Mouse (Mus musculus): ENCODE data around the gene Vmn2r11. TPM values are rescaled to one million over a fixed set of nuclear protein-coding genes. Genes with fewer than 3 reads are reported as not detected.
"Not testable (repeated sequence)": the region's sequence is repeated elsewhere in the genome, so short reads cannot be mapped to it uniquely, and the experiment has no call there.

The Vmn2r11 gene
- not detected in 2 replicates for polyA plus RNA-seq (2012; rRNA removed)

- not testable (repeated sequence) for DNase-seq; H3K4me3 ChIP-seq (replicated peaks; ENCODE audit: extremely low read depth, low read depth, low read length); H3K4me1 ChIP-seq (ENCODE audit: control insufficient read depth, insufficient read depth, low read length)
- WGBS, result 84% methylated on average over 3 of the region's 3 CpGs
These were observed at the start of gene Vmn2r11 for GRCm38 (mm10) chr5:109059469-109059868. Vmn2r11 (minus strand) TSS chr5:109059569.

GRCm38 (mm10) chr5:109097850-109098249 is 38.5 kb upstream of the Vmn2r11 start, which contains the start of gene Vmn2r12:
Vmn2r12 (minus strand) TSS chr5:109097950.
- not testable (repeated sequence) for DNase-seq; H3K4me1 ChIP-seq (ENCODE audit: control insufficient read depth, insufficient read depth, low read length); H3K4me3 ChIP-seq (replicated peaks; ENCODE audit: extremely low read depth, low read depth, low read length)
- 66% methylated on average over 5 of the region's 5 CpGs for WGBS

GRCm38 (mm10) chr5:109096482-109096881 is 37.1 kb upstream of the Vmn2r11 start:
- not testable (repeated sequence) for DNase-seq; H3K4me3 ChIP-seq (replicated peaks; ENCODE audit: extremely low read depth, low read depth, low read length); H3K4me1 ChIP-seq (ENCODE audit: control insufficient read depth, insufficient read depth, low read length)
- 76% methylated on average over 3 of the region's 3 CpGs for WGBS

GRCm38 (mm10) chr5:109072016-109072415 is 12.6 kb upstream of the Vmn2r11 start:
- not testable (repeated sequence) for H3K4me1 ChIP-seq (ENCODE audit: control insufficient read depth, insufficient read depth, low read length); H3K4me3 ChIP-seq (replicated peaks; ENCODE audit: extremely low read depth, low read depth, low read length); DNase-seq
- 48% methylated on average over 4 of the region's 4 CpGs for WGBS

DNA sequence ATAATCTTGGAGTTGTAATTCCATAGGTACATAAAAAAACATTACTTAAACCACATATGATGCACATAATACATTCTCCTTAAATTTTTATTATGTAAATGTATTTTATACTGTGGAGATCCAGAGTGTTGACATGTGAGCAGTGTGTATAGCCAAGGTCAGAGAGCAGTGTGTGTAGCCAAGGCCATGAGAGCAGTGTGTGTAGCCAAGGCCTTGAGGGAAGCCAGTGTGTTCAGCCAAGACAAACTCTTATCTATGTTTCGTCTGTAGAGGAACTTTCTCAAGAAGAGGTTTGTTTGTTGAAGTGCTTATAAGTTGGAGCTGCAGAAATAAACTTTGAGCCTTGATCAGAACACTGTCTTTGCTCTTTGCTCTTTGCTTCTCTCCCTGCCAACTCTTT is 4.1 kb downstream of the Vmn2r11 start:
- TF ChIP-seq POLR2A (IDR thresholded peaks at IDR 0.05; ENCODE audit: borderline replicate concordance, extremely low read depth, low read depth, low read length) (no peak), CTCF (IDR thresholded peaks at IDR 0.05; ENCODE audit: insufficient read depth, low read length) (no peak)
- DNase-seq, result no peak
- Histone ChIP-seq H3K4me3 (replicated peaks; ENCODE audit: extremely low read depth, low read depth, low read length) (no peak overlapping the region), H3K4me1 (ENCODE audit: control insufficient read depth, insufficient read depth, low read length) (no peaks in the 10 kb centered on the region)
- 49% methylated on average over 1 of the region's 1 CpGs for WGBS

GRCm38 (mm10) chr5:109032591-109032990 is 26.8 kb downstream of the Vmn2r11 start:
- H3K4me1 ChIP-seq (ENCODE audit: control insufficient read depth, insufficient read depth, low read length), result no peaks in the 10 kb centered on the region
- DNase-seq, result peak; percentile 6
- H3K4me3 ChIP-seq (replicated peaks; ENCODE audit: extremely low read depth, low read depth, low read length), result no peak overlapping the region
- no peak for TF ChIP-seq POLR2A (IDR thresholded peaks at IDR 0.05; ENCODE audit: borderline replicate concordance, extremely low read depth, low read depth, low read length)
- TF ChIP-seq CTCF (IDR thresholded peaks at IDR 0.05; ENCODE audit: insufficient read depth, low read length), result no peak

DNA sequence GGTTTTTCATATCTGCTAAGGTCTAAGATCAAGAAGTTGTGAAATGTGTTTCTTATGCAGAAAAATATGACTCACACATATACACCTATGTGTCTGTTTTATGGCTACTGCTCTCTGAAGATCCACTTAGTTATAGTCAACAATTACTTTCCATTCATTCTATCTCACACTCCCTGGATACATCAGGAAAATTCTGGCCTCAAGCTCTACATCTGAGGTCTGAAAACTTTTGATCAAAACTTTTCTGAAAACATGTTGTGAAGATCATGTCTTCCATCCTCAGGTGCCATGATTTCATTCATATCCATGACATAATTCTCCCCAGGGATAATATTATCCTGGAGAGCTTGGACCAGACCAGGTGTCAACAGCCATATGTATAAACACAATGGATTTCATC is 52.9 kb downstream of the Vmn2r11 start, which contains the start of gene Vmn2r10:
TSS of gene Vmn2r10 (minus strand) at position 101 of the 400 bp plus-strand sequence.
- not testable (repeated sequence) for H3K4me3 ChIP-seq (replicated peaks; ENCODE audit: extremely low read depth, low read depth, low read length); H3K4me1 ChIP-seq (ENCODE audit: control insufficient read depth, insufficient read depth, low read length); DNase-seq

Other genes with a start within 250 kb of the Vmn2r11 start
- gene Vmn2r9, start 207.0 kb downstream of the Vmn2r11 start, polyA plus RNA-seq (2012; rRNA removed), result not detected in 2 replicates
- gene Vmn2r10, start 53.0 kb downstream of the Vmn2r11 start, polyA plus RNA-seq (2012; rRNA removed), result not detected in 2 replicates
- gene Vmn2r12, start 38.4 kb upstream of the Vmn2r11 start, polyA plus RNA-seq (2012; rRNA removed), result not detected in 2 replicates
- gene Vmn2r13, start 132.6 kb upstream of the Vmn2r11 start, polyA plus RNA-seq (2012; rRNA removed), result not detected in 2 replicates
- gene Vmn2r14, start 165.1 kb upstream of the Vmn2r11 start, polyA plus RNA-seq (2012; rRNA removed), result not detected in 2 replicates
- not detected in 2 replicates for gene Vmn2r15, start 238.1 kb upstream of the Vmn2r11 start, polyA plus RNA-seq (2012; rRNA removed)